Mouse (Mus musculus): ENCODE results near the gene Dmrtb1. TPM values are rescaled to one million over a fixed set of nuclear protein-coding genes. Genes with fewer than 3 reads are reported as not detected.

Gene Dmrtb1
- total and polyA plus RNA-seq, 3 experiments: not detected

DNA sequence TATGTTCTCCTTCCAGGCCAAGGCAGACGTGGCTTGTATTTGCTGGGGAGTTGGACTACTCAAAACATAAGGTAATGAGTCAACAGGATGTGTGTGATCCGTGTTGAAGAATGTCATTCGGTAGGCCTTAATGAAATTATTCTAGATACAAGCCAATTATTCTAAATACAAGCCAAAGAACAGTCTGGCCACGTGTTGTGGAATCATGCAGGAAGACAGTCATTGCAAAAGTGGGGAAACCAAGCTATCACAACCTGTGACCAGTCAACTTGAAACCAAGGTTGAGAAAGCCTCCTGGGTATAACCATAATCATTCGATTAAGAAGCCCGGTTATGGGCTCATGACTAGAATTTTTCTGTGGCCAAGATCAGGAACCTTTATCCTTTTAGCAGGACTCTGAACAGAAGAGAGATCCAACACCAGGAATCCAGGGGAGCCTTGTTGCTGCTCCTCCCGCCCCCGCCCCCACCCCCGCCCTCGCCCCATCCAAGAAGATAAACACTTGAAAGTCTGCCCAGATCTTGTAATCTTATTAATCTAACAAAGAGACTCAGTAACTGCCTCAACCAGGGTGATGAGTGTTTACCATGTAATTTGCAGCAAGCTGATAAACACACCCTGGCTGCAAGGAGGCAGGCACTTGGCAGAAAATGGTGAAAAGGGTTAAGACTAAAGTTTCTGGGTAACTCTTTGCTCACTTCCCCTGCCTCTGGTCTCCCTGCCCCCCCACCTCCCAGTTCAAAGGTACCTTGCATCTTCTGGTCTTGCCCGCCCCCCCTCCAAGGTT lies 36.2 kb upstream of the Dmrtb1 start:
- no peaks in the 10 kb centered on the region for H3K9me3 ChIP-seq (replicated peaks; ENCODE audit: insufficient read depth, low read length)
- peak overlapping the region; percentile 99 for H3K27ac ChIP-seq (ENCODE audit: control insufficient read depth, low read depth, low read length)
- H3K36me3 ChIP-seq (ENCODE audit: control insufficient read depth in 1 of 2, insufficient read depth in 2 of 2, low read length in 2 of 2): peaks cover 0 to 37% of the 10 kb centered on the region in 2 experiments; a peak in 2 of 4 replicates
- H3K79me2 ChIP-seq (ENCODE audit: control insufficient read depth, insufficient read depth, low read length, poor library complexity): no peaks in the 10 kb centered on the region
- DNase-seq (ENCODE audit: low read depth, low spot score): peak; percentile 87
- no peaks in the 10 kb centered on the region for H3K27me3 ChIP-seq (ENCODE audit: control insufficient read depth in 1 of 2, insufficient read depth in 2 of 2, low read length in 2 of 2)
- no peak for TF ChIP-seq TBP (IDR thresholded peaks at IDR 0.05; ENCODE audit: low read depth, low read length)
- TF ChIP-seq MAX (IDR thresholded peaks at IDR 0.05; ENCODE audit: low read length): no peak
- no peak for TF ChIP-seq GABPA (IDR thresholded peaks at IDR 0.05; ENCODE audit: low read depth, low read length)
- peak; percentile 77 for TF ChIP-seq ZMIZ1 (IDR thresholded peaks at IDR 0.05; ENCODE audit: low read depth, low read length)
- peak; percentile 89 for TF ChIP-seq SIN3A (IDR thresholded peaks at IDR 0.05; ENCODE audit: low read length)
- peak; percentile 89 for TF ChIP-seq TCF12 (IDR thresholded peaks at IDR 0.05; ENCODE audit: low read depth, low read length)
- peak; percentile 92 to 93 for TF ChIP-seq EP300 (IDR thresholded peaks at IDR 0.05; ENCODE audit: low read depth in 1 of 2, low read length in 2 of 2)
- no peak for TF ChIP-seq POLR2A (IDR thresholded peaks at IDR 0.05; ENCODE audit: control insufficient read depth in 1 of 2, insufficient read depth in 1 of 2, low read depth in 1 of 2, low read length in 2 of 2, poor library complexity in 1 of 2)
- peak; percentile 91 for TF ChIP-seq RCOR1 (IDR thresholded peaks at IDR 0.05; ENCODE audit: low read depth, low read length)
- TF ChIP-seq GATA1 (IDR thresholded peaks at IDR 0.05; ENCODE audit: low read depth, low read length): peak; percentile 86
- TF ChIP-seq NELFE (IDR thresholded peaks at IDR 0.05; ENCODE audit: low read depth, low read length): peak; percentile 38; the same call in 1 of the 2 replicates
- TF ChIP-seq HCFC1 (IDR thresholded peaks at IDR 0.05; ENCODE audit: low read depth, low read length): peak; percentile 71
- peak; percentile 71 for TF ChIP-seq MXI1 (IDR thresholded peaks at IDR 0.05; ENCODE audit: low read depth, low read length)
- TF ChIP-seq MAFK (IDR thresholded peaks at IDR 0.05; ENCODE audit: borderline replicate concordance, low read depth, low read length): peak; percentile 60; the same call in 1 of the 2 replicates
- no peak for TF ChIP-seq SMC3 (IDR thresholded peaks at IDR 0.05; ENCODE audit: low read depth, low read length)
- TF ChIP-seq MYB (IDR thresholded peaks at IDR 0.05; ENCODE audit: low read depth, low read length): peak; percentile 81
- TF ChIP-seq KAT2A (conservative IDR thresholded peaks at IDR 0.05; ENCODE audit: low read depth, low read length): 0 out of 2 replicates have a peak, but pooled peaks have one; percentile 31
- TF ChIP-seq MAZ (IDR thresholded peaks at IDR 0.05; ENCODE audit: low read depth, low read length): peak; percentile 94
- peak; percentile 58 for TF ChIP-seq CHD2 (IDR thresholded peaks at IDR 0.05; ENCODE audit: low read length)
- TF ChIP-seq MEF2A (IDR thresholded peaks at IDR 0.05; ENCODE audit: extremely low read depth, insufficient replicate concordance, low read depth, low read length, poor library complexity, severe bottlenecking): peak; percentile 46; the same call in 1 of the 2 replicates
- TF ChIP-seq JUND (IDR thresholded peaks at IDR 0.05; ENCODE audit: low read depth, low read length): 0 out of 2 replicates have a peak, but pooled peaks have one; percentile 51
- peak; percentile 64; the same call in 1 of the 2 replicates for TF ChIP-seq BHLHE40 (IDR thresholded peaks at IDR 0.05; ENCODE audit: borderline replicate concordance, low read depth, low read length)
- peak; percentile 88 for TF ChIP-seq ETS1 (IDR thresholded peaks at IDR 0.05; ENCODE audit: low read depth, low read length)
- 0 out of 2 replicates have a peak, but pooled peaks have one; percentile 48 for TF ChIP-seq POLR2AphosphoS2 (IDR thresholded peaks at IDR 0.05; ENCODE audit: low read length)
- TF ChIP-seq USF1 (IDR thresholded peaks at IDR 0.05; ENCODE audit: low read depth, low read length): 0 out of 2 replicates have a peak, but pooled peaks have one; percentile 8
- no peak; the same call in 1 of the 2 replicates for TF ChIP-seq ZKSCAN1 (IDR thresholded peaks at IDR 0.05; ENCODE audit: low read depth, low read length)
- 0 out of 2 replicates have a peak, but pooled peaks have one; percentile 20 for TF ChIP-seq NRF1 (IDR thresholded peaks at IDR 0.05; ENCODE audit: insufficient read depth, low read depth, low read length, poor library complexity, severe bottlenecking)
- H3K9ac ChIP-seq (ENCODE audit: control insufficient read depth, low read depth, low read length, poor library complexity, severe bottlenecking): peak overlapping the region; percentile 53
- H3K4me3 ChIP-seq (ENCODE audit: control insufficient read depth in 1 of 2, insufficient read depth in 1 of 2, low read depth in 2 of 2, low read length in 2 of 2): peak overlapping the region in 1 of 2 experiments; percentile 1; a peak in 1 of 4 replicates
- peaks cover 30 to 44% of the 10 kb centered on the region in 2 experiments for H3K4me1 ChIP-seq (ENCODE audit: control insufficient read depth in 1 of 2, insufficient read depth in 2 of 2, low read length in 2 of 2)
